In genomic region chr13:114343001-114343400, GRCm38 (mm10) we compare ENCODE assay signal across 12 mouse cellular contexts. TPM values are rescaled to one million over a fixed set of nuclear protein-coding genes. Genes with fewer than 3 reads are reported as not detected.
DNase-seq lines count a peak whose midpoint lies in the region; ATAC-seq lines count a peak whose summit lies in the region.
"Had no signal": no experiment of that assay in that cellular context is flagged by ENCODE, and none has a peak within 500 bp of the region (broad histone marks: within the 10 kb centered on the region; RNA-seq: fewer than 3 reads in every experiment).

No protein-coding gene starts in this region.

- H3K9me3 ChIP-seq in heart, embryonic 11.5 days (replicated peaks; ENCODE audit: control insufficient read depth, low read length): no peaks in the 10 kb centered on the region
- H3K9me3 ChIP-seq in midbrain, embryonic 12.5 days: no peaks in the 10 kb centered on the region
- no peaks in the 10 kb centered on the region for H3K9me3 ChIP-seq in midbrain, embryonic 10.5 days (replicated peaks)
- H3K9me3 ChIP-seq in midbrain, embryonic 15.5 days: no peaks in the 10 kb centered on the region
- H3K9me3 ChIP-seq: neural tube, embryonic 15.5 days had no signal

- WGBS in heart, embryonic 11.5 days (ENCODE audit: insufficient replicate concordance): 11% methylated on average over 8 of the region's 8 CpGs
- WGBS in midbrain, embryonic 12.5 days: 11% methylated on average over 8 of the region's 8 CpGs
- 21% methylated on average over 8 of the region's 8 CpGs for WGBS in midbrain, embryonic 10.5 days
- WGBS in midbrain, embryonic 15.5 days: 13% methylated on average over 8 of the region's 8 CpGs

- no peaks in the 10 kb centered on the region for H3K27me3 ChIP-seq in heart, embryonic 11.5 days (ENCODE audit: control insufficient read depth, insufficient read depth, low read length)
- H3K27me3 ChIP-seq in midbrain, embryonic 12.5 days: no peaks in the 10 kb centered on the region
- no peaks in the 10 kb centered on the region for H3K27me3 ChIP-seq in midbrain, embryonic 10.5 days (ENCODE audit: low read depth, poor library complexity, severe bottlenecking)
- H3K27me3 ChIP-seq in midbrain, embryonic 15.5 days (replicated peaks): no peaks in the 10 kb centered on the region
- H3K27me3 ChIP-seq: neural tube, embryonic 15.5 days had no signal

- no peaks in the 10 kb centered on the region for H3K36me3 ChIP-seq in heart, embryonic 11.5 days (ENCODE audit: control insufficient read depth, insufficient read depth, low read length)
- no peaks in the 10 kb centered on the region for H3K36me3 ChIP-seq in midbrain, embryonic 12.5 days
- no peaks in the 10 kb centered on the region for H3K36me3 ChIP-seq in midbrain, embryonic 10.5 days
- no peaks in the 10 kb centered on the region for H3K36me3 ChIP-seq in midbrain, embryonic 15.5 days (replicated peaks)
- H3K36me3 ChIP-seq: neural tube, embryonic 15.5 days had no signal

- ATAC-seq in heart, embryonic 11.5 days (replicated peaks; ENCODE audit: insufficient number of reproducible peaks, low FRiP score, low TSS enrichment): no peak
- no peak for ATAC-seq in midbrain, embryonic 12.5 days (ENCODE audit: low FRiP score, low read depth)
- peak; percentile 50; the same call in 1 of the 2 replicates for ATAC-seq in midbrain, embryonic 15.5 days (replicated peaks)
- ATAC-seq: CD4-positive, CD25-positive, alpha-beta regulatory T cell, adult 4 months had no signal

- H3K27ac ChIP-seq in heart, embryonic 11.5 days (ENCODE audit: low read depth, low read length): no peak overlapping the region
- no peak overlapping the region for H3K27ac ChIP-seq in midbrain, embryonic 12.5 days (replicated peaks)
- no peak overlapping the region for H3K27ac ChIP-seq in midbrain, embryonic 10.5 days (replicated peaks)
- no peak overlapping the region for H3K27ac ChIP-seq in midbrain, embryonic 15.5 days
- H3K27ac ChIP-seq: neural tube, embryonic 15.5 days; stomach, postnatal 0 days had no signal

- DNase-seq in heart, postnatal 25 days (ENCODE audit: low spot score): no peak
- DNase-seq in midbrain, embryonic 10.5 days (ENCODE audit: low spot score): no peak
- DNase-seq in c-Kit-positive CD71-positive TER-119-negative erythroid progenitor cells, embryonic 14.5 days (ENCODE audit: low read depth): peak; percentile 30
- DNase-seq in thymus, postnatal 36 days: no peak
- DNase-seq in kidney, postnatal 14 days: no peak

- no peak overlapping the region for H3K9ac ChIP-seq in heart, embryonic 11.5 days (ENCODE audit: low read depth, low read length)
- no peak overlapping the region for H3K9ac ChIP-seq in midbrain, embryonic 12.5 days (replicated peaks)
- no peak overlapping the region for H3K9ac ChIP-seq in midbrain, embryonic 15.5 days
- H3K9ac ChIP-seq: neural tube, embryonic 15.5 days had no signal

- peaks cover 8% of the 10 kb centered on the region; the same call in 1 of the 2 replicates for H3K4me1 ChIP-seq in heart, embryonic 11.5 days (ENCODE audit: control insufficient read depth, insufficient read depth, low read length)
- H3K4me1 ChIP-seq in midbrain, embryonic 12.5 days: peaks cover 23% of the 10 kb centered on the region
- peaks cover 37% of the 10 kb centered on the region for H3K4me1 ChIP-seq in midbrain, embryonic 10.5 days
- peaks cover 13% of the 10 kb centered on the region for H3K4me1 ChIP-seq in midbrain, embryonic 15.5 days

- no peak overlapping the region for H3K4me3 ChIP-seq in heart, embryonic 11.5 days (ENCODE audit: low read depth, low read length)
- no peak overlapping the region for H3K4me3 ChIP-seq in midbrain, embryonic 12.5 days
- no peak overlapping the region for H3K4me3 ChIP-seq in midbrain, embryonic 10.5 days
- H3K4me3 ChIP-seq in midbrain, embryonic 15.5 days: no peak overlapping the region
- H3K4me3 ChIP-seq: erythroblast, embryonic 14.5 days; neural tube, embryonic 15.5 days had no signal

- 0 out of 2 replicates have a peak overlapping the region, but pooled peaks have one; percentile 10 for H3K4me2 ChIP-seq in heart, embryonic 11.5 days
- 0 out of 2 replicates have a peak overlapping the region, but pooled peaks have one; percentile 13 for H3K4me2 ChIP-seq in midbrain, embryonic 12.5 days (replicated peaks)
- 0 out of 2 replicates have a peak overlapping the region, but pooled peaks have one; percentile 10 for H3K4me2 ChIP-seq in midbrain, embryonic 15.5 days
- H3K4me2 ChIP-seq: neural tube, embryonic 15.5 days had no signal

- intact Hi-C loops in heart, postnatal 25 days (cut with DNase I): no loop called here

RNA-seq across cellular contexts. Expression of gene Ndufs4, which starts 45.1 kb away (rescaled TPM):
- 389 and 403 TPM in 2 replicates for polyA plus RNA-seq in heart, embryonic 11.5 days (2014; fragmentation: Nextera tagmentation; extraction: Ambion mirVana)
- total RNA-seq in heart, postnatal 25 days (2021): 100 to 1,000 TPM; 579 to 605 TPM
- polyA plus RNA-seq in midbrain, embryonic 12.5 days (2016; fragmentation: Nextera tagmentation; extraction: Ambion mirVana): 324 and 325 TPM in 2 replicates
- 304 and 308 TPM in 2 replicates for polyA plus RNA-seq in midbrain, embryonic 10.5 days (2016; fragmentation: Nextera tagmentation; extraction: Ambion mirVana)
- polyA plus RNA-seq in midbrain, embryonic 15.5 days (2015; fragmentation: Nextera tagmentation; extraction: Ambion mirVana): 328 and 330 TPM in 2 replicates
